Mouse (Mus musculus) megakaryocyte, embryonic 14.5 days (primary cell): Measurements from ENCODE around the gene Gpank1.

Experiments
- FLI1 ChIP-seq: IDR thresholded peaks from 2 replicates; pipeline ENCODE4 v1.6.1; 2012; ENCODE audit warnings: low read length, inconsistent platforms, mixed read lengths
- GATA1 ChIP-seq: IDR thresholded peaks from 3 replicates; pipeline ENCODE4 v1.6.1; 2012; ENCODE audit warnings: mixed read lengths, low read length, inconsistent platforms, borderline replicate concordance

DNA sequence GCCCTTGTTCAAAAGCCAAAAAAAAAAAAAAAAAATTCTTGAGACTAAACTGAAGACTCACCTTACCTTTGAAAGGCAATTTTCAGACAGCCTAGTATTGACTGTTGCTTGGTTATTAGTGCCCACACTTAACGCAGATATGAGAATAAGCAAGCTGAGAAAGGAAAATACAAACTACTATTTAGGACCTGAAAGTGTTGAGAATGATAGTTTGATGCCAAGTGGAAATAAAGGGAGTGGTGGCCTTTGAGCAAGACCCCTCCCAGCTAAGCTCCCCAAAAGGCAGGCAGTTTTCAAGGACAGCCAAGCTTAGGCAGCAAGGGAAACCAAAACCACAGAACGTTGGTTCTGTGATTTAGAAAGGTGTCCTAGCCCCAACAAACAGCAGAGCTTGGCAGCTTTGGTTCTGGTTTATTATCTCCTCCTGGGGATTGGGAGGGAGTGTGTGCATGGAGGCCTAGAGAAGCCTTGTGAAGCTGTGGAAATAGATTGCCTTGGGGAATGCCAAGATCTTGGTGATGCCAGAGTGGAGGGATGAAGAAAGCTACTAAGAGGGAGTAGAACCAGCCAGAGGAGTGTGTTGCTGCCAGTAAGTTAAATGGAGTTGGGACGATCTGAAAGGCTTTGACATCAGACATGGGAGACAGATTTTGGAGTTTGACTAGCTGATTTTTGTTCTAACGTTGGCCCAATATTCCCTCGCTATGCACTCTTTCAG lies 26.8 kb downstream of the Gpank1 start:
- TF ChIP-seq GATA1, result no peak
- TF ChIP-seq FLI1, result no peak
